Mouse (Mus musculus) neural tube, embryonic 10.5 days (tissue): ENCODE data around the gene Aldh3b3.
"Not testable (repeated sequence)": the region's sequence is repeated elsewhere in the genome, so short reads cannot be mapped to it uniquely, and the experiment has no call there.

Source experiments
- DNase-seq: peaks from one replicate; pipeline ENCODE4 v3.0.0-alpha.2; 2017; ENCODE audit warnings: low spot score; ENCODE audit errors: extremely low spot score

Gene Aldh3b3

DNA sequence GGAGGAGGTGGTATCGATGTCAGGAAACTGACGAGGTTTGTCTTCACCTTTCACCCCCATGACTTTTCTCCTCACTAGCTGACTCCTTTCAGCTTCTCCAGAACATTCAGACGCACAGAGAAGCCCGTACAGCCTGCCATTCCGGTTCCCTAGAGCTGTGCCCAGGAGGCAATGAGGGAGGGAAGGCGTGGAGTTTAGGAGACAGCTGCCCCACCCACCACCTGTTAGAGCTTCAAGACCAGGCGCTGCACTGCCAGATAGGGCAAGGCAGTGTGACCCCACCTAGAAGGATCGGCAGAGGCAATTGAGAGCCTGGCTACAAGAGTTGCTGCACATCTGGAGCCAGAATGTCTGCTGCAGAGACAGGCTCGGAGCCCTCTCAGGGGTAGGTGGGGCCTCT lies 13.8 kb downstream of the Aldh3b3 start, which contains the start of gene Aldh3b2:
TSS of gene Aldh3b2 (plus strand) at position 100 of the 400 bp plus-strand sequence.
- no peak for DNase-seq

DNA sequence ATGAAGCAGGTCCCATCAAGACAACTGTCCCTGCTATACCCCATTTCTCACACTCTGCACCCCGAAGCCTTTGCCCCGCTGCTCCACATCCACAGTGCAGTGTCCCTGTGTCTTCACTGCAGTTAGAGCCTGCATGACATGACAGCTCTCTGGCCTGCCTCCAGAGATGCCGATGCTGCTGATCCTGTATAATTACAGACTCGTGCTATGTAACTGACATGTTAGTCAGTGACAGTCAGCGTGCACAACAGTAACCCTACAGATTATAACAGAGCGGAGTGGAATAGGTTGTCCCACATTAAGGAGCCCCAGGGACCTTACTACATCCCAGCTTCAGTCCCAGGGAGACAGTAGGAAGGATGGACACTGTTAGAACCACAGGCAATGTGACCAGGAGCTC lies 16.2 kb downstream of the Aldh3b3 start:
- DNase-seq: not testable (repeated sequence)

DNA sequence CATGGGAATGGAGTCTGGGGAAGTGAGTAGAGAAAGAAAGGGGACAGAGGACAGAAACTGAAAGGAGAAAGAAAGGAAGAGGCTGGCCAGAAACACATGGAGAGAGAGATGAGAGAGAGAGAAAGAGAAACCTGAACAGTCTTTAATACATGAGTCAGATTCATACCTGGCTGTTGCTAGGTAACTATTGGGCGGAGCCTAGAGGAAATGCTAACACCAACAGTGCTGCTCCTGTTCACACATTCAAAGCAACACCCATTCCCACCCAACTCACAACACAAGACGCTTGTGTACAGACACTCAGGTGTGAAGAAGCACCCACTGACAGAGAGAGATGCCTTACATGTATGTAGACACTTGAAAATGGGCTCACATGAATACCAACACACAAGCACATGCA lies 17.4 kb downstream of the Aldh3b3 start:
- DNase-seq: no peak

DNA sequence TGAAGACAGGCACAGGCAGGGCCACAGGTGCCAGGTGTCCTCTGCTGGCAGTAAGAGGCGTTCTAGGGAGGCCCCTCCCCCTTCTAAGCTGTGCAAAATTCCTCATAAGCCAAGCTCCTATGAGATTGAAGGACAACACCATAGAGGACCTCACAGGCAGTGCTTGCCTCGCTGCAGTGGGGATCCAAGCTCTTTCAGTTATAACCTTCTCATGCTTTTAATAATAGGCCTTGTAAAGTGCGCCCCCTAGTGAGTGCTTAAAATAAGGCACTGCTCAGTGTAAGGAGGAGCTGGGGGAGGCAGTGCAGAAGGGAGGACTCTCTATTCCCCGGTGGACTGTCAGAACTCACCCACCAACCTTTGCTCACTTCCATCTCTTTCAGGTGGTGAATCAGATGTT lies 21.9 kb downstream of the Aldh3b3 start:
- DNase-seq: peak; percentile 73

DNA sequence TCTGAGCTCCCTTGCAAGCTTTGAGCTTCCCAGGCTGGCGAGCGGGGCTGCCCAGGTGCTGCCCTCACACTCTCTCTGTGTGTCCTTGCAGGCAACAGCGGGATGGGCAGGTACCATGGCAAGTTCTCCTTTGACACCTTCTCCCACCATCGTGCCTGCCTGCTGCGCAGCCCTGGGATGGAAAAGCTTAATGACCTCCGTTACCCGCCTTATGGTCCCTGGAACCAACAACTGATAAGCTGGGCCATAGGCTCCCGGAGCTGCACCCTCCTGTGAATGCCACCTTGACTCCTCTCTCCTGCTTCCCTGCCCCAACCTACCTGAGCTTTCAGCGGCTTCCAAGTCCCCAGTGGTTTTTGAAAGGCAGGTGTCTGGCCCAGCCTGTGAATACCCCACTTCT lies 22.5 kb downstream of the Aldh3b3 start:
- no peak for DNase-seq

DNA sequence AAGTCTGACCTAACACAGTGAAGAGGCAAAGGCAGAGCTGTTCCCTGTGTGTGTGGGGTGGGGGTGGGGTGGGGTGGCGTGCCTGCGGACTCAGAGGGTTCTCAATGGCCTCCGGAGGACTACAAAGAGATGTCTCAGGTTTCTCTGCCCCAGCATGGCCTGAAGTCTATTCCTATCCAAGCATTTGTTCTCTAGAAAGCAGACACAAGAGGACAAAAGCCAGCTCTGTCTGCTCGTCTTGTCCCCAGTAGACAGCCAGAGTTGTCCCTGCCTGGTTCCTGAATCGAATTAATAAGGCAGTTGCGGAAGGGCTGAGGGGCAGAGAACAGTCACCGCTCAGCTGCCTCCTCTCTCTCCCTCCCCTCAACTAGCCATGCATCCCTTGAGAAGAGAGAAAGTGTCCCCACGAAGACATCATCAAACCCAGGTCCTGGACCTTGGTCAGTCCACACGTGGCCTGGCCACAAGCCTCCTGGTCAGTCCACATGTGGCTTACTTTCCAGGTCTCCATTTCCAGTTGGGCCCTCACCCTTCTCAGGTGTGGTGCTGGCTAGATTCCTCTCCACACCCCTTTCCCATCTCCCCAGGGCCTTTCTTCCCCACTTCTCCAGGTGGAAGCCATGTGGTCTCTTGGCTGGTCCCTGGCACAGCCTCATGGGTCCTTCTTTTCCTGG lies 25.2 kb downstream of the Aldh3b3 start:
- no peak for DNase-seq

DNA sequence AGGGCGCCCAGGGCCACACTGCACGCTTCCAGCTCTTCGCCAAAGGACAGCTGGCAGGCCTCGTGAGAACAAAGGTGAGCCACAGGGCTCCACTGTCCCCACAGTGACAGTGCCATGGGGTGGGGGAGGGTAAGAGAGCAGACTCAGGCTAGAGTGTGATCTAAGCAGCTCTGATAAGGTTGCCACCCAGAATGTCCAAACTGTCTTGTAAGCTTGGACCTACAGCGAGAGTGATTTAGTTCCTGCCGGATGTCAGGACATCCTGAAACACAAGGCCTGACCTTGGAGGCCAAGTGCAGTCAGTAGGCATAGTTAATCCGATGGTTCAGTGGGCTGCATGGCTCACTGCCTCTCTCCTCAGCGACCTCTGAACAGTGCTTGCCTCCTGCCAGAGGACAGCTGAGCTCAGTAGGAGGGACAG lies 26.8 kb downstream of the Aldh3b3 start:
- no peak for DNase-seq

DNA sequence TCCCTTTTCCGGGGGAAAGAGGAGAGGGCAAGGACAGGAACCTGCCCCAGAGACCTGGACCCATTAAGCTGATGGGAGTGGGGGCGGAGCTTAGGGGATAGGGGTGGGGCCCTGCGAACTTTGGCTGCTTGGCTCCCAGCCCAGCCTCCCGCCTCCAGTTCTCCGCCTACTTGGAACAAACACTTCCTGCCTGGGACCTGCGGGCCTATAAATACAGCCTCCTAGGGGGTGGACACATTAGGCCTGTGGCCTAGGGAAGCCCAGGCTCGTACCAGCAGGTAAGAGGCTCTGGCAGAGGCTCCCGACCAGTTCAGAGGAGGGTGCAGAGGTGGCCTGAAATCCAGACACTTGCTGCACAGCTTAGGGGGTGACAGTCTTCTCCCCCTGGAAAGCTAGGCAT lies 27.9 kb downstream of the Aldh3b3 start, which contains the start of gene Acy3:
TSS of gene Acy3 (plus strand) at position 237 of the 400 bp plus-strand sequence.
- DNase-seq: peak; percentile 32

DNA sequence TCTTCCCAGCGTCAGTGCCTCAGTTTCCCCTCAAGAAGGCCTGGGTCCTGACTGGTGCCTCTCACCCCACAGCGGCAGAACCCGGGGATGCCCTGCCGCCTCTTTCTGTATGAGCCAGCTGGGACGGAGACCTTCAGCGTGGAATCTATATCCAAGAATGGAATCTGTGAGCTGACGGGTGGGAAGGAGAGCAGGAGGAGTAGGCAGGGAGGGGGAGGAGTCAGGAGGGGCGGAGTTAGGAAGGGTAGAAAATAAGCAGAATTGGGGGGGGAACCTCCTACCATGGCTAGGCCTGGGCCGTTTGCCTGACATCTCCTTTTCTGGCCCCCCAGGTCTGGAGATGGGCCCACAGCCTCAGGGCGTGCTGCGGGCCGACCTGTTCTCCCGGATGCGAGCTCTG lies 29.6 kb downstream of the Aldh3b3 start:
- DNase-seq: no peak

DNA sequence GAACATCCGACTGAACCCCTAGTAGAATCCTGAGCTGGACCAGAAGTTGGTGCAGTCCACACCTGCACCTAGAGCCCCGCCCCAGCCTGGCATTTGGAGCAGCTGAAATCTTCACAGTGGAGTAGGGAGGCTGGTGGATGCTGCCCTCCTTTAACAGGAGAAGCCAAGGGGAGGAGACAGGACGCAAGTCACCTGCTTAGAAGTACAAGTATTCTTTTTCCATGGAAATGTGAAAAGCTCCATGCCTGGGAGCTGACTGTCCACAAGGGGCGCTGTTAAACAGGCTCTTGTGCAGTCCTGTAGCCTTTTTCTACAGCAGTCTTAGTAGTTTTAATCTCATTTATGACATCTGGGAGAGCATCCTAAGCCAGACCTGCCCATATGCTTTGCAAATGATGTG lies 30.3 kb downstream of the Aldh3b3 start:
- DNase-seq: no peak

DNA sequence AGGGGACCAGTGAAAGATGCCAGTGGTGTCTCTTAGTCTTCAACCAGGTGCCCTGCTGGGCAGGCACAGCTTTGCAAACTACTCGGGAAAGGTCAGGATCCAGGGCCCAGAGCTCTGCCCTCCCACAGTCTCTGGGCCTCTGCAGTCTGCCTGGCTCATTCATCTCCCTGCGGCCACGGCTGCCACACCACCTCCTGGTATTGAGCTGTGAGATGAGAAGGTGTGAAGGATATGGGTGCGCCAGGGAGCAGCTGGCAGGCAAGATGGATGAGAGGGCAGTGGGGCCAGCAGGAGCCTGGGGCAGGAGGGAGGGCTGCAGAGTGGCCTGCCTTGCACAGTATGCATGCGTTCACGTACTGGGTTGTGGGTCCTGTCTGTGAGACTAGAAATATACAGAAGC lies 32.4 kb downstream of the Aldh3b3 start:
- peak; percentile 26 for DNase-seq

DNA sequence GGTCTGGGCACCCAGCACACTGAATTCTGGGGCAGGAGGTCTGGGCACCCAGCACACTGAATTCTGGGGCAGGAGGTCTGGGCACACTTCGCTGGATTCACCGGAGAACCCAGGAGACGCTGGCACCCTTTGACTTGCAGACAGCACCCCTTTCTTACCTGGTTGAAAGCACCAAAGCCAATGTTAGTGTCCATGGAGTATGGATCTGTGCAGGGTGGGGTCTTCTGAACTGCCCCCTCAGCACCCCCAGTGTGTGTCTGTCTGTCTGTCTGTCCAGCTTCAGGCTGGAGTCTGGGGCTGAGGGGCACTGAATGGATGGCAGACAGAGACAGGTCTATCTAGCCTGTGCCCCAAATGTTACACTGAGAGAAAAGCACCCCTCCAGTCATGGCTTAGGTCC lies 33.1 kb downstream of the Aldh3b3 start:
- DNase-seq: no peak

DNA sequence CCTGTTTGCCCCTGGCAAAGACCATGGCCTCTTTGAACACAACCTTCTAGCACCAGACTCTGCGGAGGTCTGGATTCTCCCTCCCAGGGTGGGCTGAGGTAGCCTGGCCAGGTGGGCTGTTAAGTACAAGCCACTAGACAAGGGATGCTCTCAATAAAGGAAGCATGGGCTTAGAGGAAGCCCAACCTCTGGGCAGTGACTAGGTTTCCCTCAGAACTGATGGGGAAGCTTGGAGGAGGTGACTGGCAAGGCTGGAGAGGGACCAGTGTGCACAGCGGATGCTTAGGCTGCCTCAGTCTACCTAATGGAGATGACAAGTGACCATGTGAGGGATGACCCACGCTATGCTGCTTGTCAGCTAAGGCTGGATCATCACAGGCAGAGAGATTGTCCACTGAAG lies 33.5 kb downstream of the Aldh3b3 start:
- no peak for DNase-seq

DNA sequence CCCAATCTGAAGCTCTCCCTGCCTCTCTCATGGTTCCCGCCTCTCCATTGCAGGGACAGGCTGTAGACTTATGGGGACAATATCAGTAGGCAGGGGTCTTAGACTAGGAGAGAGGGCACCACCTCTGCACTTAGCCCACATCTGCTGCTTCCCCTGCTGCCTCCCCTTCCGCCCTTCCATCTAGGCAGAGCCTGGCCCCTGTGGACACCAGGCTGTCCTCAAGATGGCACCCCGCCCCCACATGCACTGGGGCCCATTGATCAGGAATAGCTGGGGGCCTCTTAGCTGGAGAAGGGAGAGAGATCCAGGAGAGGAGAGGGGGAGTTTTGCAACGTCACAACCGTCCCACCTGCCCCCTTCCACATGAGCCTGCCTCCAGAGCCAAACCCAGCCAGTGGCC lies 34.0 kb downstream of the Aldh3b3 start, which contains the start of gene Tbx10:
TSS of gene Tbx10 (plus strand) at position 337 of the 400 bp plus-strand sequence.
- no peak for DNase-seq

DNA sequence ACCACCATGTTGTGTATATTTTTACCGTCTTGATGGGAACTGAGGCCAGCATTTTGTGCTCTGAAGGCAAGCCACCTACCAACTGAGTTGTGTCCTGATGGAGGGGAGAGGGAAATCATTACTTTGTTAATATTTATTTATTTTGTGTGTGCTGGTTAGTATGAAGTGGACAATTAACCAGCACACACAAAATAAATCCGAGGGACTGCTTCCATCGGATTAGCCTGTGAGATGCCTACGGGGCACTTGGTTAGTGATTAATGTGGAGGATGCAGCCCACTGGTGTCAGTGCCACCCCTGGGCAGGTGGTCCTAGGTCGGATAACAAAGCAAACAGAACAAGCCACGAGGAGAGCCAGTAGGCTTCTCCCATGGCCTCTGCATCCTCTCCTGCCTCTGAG lies 36.5 kb downstream of the Aldh3b3 start:
- no peak for DNase-seq

DNA sequence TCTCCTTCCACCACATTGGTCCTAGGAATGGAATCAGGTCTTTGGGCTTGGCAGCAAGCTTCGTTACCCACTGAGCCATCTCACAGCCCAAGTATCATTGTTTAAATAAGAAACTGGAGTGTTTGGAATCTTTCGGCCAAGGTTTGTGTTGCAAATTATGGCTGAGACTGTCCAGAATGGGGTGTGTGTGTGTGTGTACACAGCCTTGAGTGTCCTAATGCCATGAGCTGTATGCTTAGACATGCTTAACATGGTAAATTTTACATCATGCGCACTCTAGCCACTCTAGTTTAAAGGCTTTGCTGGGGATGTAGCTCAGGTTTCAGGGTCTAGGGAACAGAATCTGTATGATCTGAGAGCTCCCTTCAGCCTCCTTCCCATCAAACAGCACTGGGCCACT lies 37.1 kb downstream of the Aldh3b3 start:
- DNase-seq: no peak

DNA sequence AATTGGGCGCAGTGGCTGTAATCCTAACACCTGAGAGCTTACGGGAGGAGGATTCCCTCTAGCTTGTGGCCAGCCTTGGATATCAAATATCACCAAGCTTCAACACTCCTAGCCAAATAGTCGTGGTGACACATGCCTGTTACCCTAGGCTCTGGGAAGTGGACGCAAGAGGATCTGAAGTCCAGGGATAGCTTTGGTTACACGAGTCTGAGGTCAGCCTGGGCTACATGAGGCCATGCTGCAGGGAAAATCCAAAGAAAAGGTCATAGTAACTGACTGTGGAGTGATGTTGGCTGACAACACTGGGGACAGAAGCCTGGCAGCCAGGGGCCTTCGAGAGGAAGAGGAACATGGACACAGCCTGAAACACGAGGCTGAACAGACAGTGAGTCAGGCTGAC lies 37.7 kb downstream of the Aldh3b3 start:
- no peak for DNase-seq

DNA sequence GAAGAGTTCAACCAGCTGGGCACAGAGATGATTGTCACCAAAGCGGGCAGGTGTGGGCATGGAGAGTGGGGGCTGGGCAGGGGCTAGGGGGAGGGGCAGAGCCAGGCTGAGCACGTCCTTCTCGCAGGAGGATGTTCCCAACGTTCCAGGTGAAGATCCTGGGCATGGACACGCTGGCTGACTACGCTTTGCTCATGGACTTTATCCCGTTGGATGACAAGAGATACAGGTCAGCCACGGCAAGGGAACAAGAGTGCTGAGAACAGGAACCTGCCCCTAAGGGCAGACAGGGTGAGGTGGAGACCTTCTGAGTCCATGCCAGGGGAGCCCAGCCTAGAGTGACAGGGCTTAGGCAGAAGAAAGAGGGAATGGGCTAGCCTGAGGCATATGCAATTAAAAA lies 38.3 kb downstream of the Aldh3b3 start:
- DNase-seq: no peak

DNA sequence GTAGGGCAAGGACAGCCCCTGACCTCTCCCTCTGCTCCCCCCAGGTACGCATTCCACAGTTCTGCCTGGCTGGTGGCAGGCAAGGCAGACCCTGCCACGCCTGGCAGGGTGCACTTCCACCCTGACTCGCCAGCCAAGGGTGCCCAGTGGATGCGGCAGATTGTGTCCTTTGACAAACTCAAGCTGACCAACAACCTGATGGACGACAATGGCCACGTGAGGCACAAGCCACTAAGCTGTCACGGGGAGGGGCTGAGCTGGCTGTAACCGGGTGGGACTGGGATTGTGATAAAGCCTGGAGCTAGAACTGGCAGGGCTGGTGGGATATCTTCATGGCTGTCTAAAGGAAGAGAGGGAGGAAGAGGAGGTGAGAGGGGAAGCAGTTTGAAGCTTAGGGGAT lies 38.8 kb downstream of the Aldh3b3 start:
- no peak for DNase-seq

DNA sequence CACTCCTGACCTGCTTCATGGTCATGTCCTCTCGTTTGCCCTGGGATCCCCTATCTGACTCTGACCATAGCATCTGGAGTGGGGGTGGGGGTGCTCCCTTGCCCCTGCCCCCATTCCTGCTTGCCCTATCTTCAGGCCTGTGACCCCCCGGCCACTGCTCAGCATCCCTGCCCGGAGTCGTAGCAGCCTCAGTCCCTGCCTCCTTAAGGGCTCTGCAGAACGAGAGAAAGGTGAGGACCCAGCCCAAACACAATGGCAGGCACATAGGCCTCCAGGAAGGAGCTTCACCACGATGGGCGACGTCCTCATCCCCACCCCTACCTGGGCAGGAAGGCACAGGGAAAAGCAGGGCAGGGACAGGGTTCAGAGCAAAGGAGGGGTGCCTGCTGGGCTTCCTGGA lies 39.9 kb downstream of the Aldh3b3 start:
- DNase-seq: no peak

DNA sequence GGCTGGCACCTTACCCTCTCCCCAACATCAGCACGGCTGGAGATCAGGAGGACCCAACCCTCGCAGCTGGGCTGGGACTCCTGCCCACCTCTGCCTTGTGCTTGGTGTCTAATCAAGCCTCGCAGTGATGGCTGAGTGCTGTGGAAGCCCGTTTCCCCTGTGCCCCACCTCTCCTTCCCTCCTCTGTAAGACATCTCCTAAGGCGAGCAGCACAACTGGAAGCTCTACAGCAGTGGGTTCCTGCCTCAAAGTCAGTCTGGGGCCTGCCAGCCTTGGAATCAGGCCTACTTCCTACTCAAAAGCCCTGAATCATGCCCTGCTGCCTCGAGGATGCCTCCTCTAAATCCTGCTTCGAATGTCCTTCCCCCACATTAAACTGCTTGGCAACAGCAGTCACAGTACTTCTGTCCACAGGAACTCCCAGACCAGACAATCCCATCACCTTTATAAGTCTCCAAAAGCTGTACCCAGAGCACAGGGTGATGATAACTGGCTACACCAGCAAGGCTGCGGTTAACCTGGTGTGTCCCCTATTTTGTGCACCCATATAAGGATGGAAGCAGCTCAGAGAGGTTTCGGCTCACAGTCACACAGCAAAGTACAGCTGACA lies 40.8 kb downstream of the Aldh3b3 start:
- DNase-seq: no peak

DNA sequence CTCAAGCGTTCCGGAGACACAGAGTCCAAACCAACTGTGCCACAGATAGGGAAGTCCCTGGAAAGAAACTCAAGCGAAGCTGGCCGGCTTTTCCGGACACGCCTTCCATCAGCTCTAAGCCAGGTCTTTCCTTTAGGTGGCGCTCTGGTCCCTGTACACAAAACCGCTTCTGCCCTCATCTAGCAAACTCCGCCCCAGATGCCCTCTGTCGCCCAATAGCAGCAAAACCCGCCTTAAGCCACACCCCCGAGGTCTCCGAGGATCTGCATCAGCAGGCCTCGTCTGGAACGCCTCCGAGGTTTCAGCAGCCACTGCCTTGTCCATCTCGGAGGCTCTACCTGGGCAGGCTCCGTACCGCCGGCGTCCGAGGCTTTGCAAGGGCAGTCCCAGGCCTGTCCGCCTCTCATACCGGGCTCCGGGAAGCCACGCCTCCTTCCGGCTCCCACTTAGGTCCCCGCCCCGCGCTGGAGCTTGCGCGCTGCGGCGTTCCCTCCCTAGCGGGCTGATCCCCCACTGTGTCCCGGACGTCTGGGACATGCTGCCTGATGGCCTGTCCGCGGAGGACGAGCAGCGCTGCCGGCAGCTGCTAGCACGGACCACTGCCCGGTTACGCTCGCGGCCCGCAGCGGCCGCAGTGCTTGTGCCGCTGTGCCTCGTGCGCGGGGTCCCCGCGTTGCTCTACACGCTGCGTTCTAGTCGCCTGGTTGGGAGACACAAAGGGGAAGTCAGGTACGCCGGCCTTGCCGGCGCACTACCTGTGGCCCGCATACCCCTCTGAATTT lies 41.9 kb downstream of the Aldh3b3 start, which contains the start of the genes Nudt8 and Gm49405:
TSS of gene Nudt8 (plus strand) at position 462 of the 782 bp plus-strand sequence.
TSS of gene Gm49405 (plus strand) at position 508 of the 782 bp plus-strand sequence.
- peak; percentile 95 for DNase-seq
